Mouse (Mus musculus): Measurements from ENCODE around the gene Ecd. TPM values are rescaled to one million over a fixed set of nuclear protein-coding genes. Genes with fewer than 3 reads are reported as not detected.

Ecd gene
- polyA plus RNA-seq (2012), result 63.7 and 65.1 TPM in 2 replicates

GRCm38 (mm10) chr14:20347991-20348541 is at the start of gene Ecd, which contains the start of gene Fam149b:
Gene Ecd, minus strand, starts transcription at chr14:20348121.
Gene Fam149b, plus strand, starts transcription at chr14:20348162.

DNA sequence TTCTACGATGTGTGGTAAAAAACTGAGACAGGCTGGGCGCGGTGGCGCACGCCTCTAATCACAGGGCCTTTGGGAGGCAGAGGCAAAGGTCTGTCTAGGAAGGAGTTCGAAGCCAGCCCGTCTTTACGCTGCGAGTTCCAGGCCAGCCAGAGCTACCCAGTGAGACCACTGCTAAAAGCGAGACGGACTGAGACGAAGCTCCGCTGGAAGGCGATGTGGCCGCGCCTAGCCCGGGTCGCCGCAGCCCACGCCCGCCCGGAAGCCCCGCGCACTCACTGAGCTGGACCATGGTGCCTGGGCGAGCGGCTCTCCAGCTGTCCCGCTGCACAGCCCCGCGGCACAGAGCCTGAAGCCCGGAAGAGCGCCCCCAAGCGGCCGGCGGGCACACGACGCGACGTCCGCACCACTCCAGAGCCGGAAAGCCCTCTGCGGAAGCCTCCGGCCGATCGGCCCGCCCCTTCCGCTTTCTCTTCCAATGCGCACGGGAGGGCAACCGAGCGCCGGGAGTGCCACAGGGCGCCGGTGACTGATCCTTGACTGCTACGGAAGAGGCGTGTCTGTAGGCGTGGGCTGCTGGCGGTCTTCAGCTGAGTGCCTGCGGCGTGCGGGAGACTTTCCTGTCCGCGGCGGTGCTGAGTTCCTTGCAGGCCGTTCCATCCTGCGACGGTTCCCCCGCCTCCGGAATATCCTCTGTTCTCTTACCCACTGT is 45.4 kb upstream of the Ecd start, which contains the start of gene Mrps16:
Mrps16 (minus strand) TSS at position 430 of the 709 bp plus-strand sequence.

GRCm38 (mm10) chr14:20388441-20389129 is 40.7 kb upstream of the Ecd start, which contains the start of gene Dnajc9:
Gene Dnajc9, minus strand, starts transcription at chr14:20388910.

GRCm38 (mm10) chr14:20294117-20294892 is 53.6 kb downstream of the Ecd start, which contains the start of gene Nudt13:
Gene Nudt13, plus strand, starts transcription at chr14:20294697.

Other genes starting within 250 kb of the Ecd start
- gene Saysd1, start 209.6 kb downstream of the Ecd start, polyA plus RNA-seq (2012), result 6.1 and 6.4 TPM in 2 replicates
- 3.9 and 6.1 TPM in 2 replicates for gene Kcnk5, start 166.3 kb downstream of the Ecd start, polyA plus RNA-seq (2012)
- not detected in 2 replicates for gene Kcnk16, start 78.9 kb downstream of the Ecd start, polyA plus RNA-seq (2012)
- gene Nudt13, start 53.4 kb downstream of the Ecd start, polyA plus RNA-seq (2012), result 0.95 and 1.4 TPM in 2 replicates
- 20.3 and 22.3 TPM in 2 replicates for gene Fam149b, start within 50 bp of the Ecd start, polyA plus RNA-seq (2012)
- gene Dnajc9, start 40.8 kb upstream of the Ecd start, polyA plus RNA-seq (2012), result 152 and 153 TPM in 2 replicates
- 16.7 and 19.3 TPM in 2 replicates for gene Mrps16, start 45.5 kb upstream of the Ecd start, polyA plus RNA-seq (2012)
- gene Cfap70, start 104.1 kb upstream of the Ecd start, polyA plus RNA-seq (2012), result not detected in 2 replicates
- gene Anxa7, start 132.0 kb upstream of the Ecd start, polyA plus RNA-seq (2012), result 28.3 and 32.6 TPM in 2 replicates
- 0.05 and 0.18 TPM in 2 replicates for gene Mss51, start 148.8 kb upstream of the Ecd start, polyA plus RNA-seq (2012)
- 5.2 and 5.5 TPM in 2 replicates for gene Ppp3cb, start 198.5 kb upstream of the Ecd start, polyA plus RNA-seq (2012)

Data from megakaryocyte-erythroid progenitor cell, adult 5 weeks (primary cell).